Mouse (Mus musculus): Measurements from ENCODE around the gene Hoxa5. TPM values are rescaled to one million over a fixed set of nuclear protein-coding genes. Genes with fewer than 3 reads are reported as not detected.

The Hoxa5 gene
- polyA plus RNA-seq, 1 experiment from 2014 or later, result 14.8 TPM

DNA sequence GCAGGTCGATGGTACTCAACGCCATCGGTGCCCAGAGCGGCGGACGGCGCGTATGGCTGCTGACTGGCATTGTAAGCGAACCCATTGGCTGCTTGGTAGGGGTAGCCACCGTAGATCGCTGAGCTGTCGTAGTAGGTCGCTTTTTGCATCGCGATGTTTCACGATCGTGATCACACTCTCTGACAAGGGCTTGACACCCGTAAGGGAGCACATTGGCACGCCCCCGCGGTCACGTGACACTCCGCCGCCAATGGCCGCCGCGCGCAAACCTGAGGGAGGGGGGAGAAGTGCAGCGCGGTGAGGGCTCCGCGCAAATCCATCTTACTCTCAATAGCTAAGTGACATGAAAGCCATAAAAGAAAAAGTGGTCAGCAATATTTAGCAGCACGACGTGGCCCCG is 31.9 kb downstream of the Hoxa5 start:
- no peak for TF ChIP-seq CTCF (IDR thresholded peaks at IDR 0.05; ENCODE audit: low read depth)
- Histone ChIP-seq H3K4me3 (ENCODE audit: low read depth, low read length) (peak overlapping the region; percentile 20), H3K27me3 (replicated peaks; ENCODE audit: control insufficient read depth, insufficient read depth, low read length) (peaks cover 17% of the 10 kb centered on the region; the same call in 1 of the 2 replicates), H3K27ac (ENCODE audit: low read depth, low read length) (peak overlapping the region; percentile 66), H3K4me1 (replicated peaks; ENCODE audit: control insufficient read depth, insufficient read depth, low read length) (no peaks in the 10 kb centered on the region), H3K9me3 (ENCODE audit: control insufficient read depth) (no peaks in the 10 kb centered on the region), H3K36me3 (ENCODE audit: control insufficient read depth, insufficient read depth) (no peaks in the 10 kb centered on the region; the same call in 1 of the 2 replicates), H3K4me2 (replicated peaks; ENCODE audit: low read depth) (peak overlapping the region; percentile 62), H3K9ac (ENCODE audit: low read depth, low read length) (peak overlapping the region; percentile 38; the same call in 1 of the 2 replicates)
- peak; percentile 63 for ATAC-seq
- WGBS, result 5% methylated on average over 35 of the region's 35 CpGs

DNA sequence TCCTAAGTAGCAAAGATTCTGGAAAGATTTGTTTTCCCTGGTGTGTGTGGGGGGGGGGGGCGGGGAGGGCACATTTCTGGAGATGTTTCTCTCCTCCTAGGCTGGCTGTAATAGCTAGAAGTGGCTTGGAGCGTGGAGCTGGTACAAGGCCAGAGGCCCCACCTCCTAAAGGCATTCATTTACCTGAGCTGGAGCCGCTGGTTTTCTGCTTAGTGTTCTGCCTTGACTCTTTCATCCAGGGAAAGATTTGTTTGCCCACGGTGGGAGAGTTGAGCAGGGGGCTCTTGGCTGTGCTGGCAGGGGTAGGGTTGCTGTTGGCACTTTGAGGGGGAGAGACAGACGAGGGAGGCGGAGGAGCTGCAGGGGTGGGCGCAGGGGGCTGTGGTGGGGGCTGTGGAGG is 32.4 kb downstream of the Hoxa5 start:
- 31% methylated on average over 7 of the region's 7 CpGs for WGBS
- H3K9ac ChIP-seq (ENCODE audit: low read depth, low read length), result no peak overlapping the region

DNA sequence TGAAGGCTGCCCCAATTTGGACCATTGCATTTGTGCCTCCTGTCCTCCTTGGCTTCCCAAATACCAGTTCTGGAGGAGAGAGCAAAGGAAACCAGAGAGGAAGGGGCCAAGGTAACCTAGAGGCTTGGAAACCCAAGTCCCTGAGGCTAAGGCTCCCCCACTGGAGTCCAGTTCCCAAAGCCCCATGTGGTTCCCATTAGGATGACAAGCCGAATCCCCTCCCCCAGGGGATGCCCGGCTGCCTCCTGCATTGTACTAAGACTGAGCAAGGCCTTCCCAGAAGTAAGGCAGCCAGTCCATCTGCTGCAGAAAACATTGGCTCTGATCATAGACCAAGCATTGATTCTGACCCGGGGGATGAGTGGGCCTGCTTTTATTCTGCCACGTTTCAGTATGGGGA is 33.1 kb downstream of the Hoxa5 start:
- 0 out of 2 replicates have a peak overlapping the region, but pooled peaks have one; percentile 37 for H3K27ac ChIP-seq (ENCODE audit: low read depth, low read length)
- H3K4me2 ChIP-seq (replicated peaks; ENCODE audit: low read depth), result peak overlapping the region; percentile 49
- no peaks in the 10 kb centered on the region for H3K9me3 ChIP-seq (ENCODE audit: control insufficient read depth)
- H3K27me3 ChIP-seq (replicated peaks; ENCODE audit: control insufficient read depth, insufficient read depth, low read length), result peaks cover 17% of the 10 kb centered on the region
- WGBS, result 66% methylated on average over 4 of the region's 4 CpGs
- TF ChIP-seq CTCF (IDR thresholded peaks at IDR 0.05; ENCODE audit: low read depth), result no peak
- H3K4me3 ChIP-seq (ENCODE audit: low read depth, low read length), result no peak overlapping the region
- H3K36me3 ChIP-seq (ENCODE audit: control insufficient read depth, insufficient read depth), result no peaks in the 10 kb centered on the region; the same call in 1 of the 2 replicates
- no peak overlapping the region for H3K9ac ChIP-seq (ENCODE audit: low read depth, low read length)
- no peak for ATAC-seq
- no peaks in the 10 kb centered on the region for H3K4me1 ChIP-seq (replicated peaks; ENCODE audit: control insufficient read depth, insufficient read depth, low read length)

More for the DNA sequence above, 32.4 kb downstream of the Hoxa5 start:
- peak overlapping the region; percentile 64 for H3K27ac ChIP-seq (ENCODE audit: low read depth, low read length)
- no peaks in the 10 kb centered on the region; the same call in 1 of the 2 replicates for H3K36me3 ChIP-seq (ENCODE audit: control insufficient read depth, insufficient read depth)
- TF ChIP-seq CTCF (IDR thresholded peaks at IDR 0.05; ENCODE audit: low read depth), result no peak
- peak overlapping the region; percentile 62 for H3K4me2 ChIP-seq (replicated peaks; ENCODE audit: low read depth)
- H3K9me3 ChIP-seq (ENCODE audit: control insufficient read depth), result no peaks in the 10 kb centered on the region
- H3K4me1 ChIP-seq (replicated peaks; ENCODE audit: control insufficient read depth, insufficient read depth, low read length), result no peaks in the 10 kb centered on the region
- peak overlapping the region; percentile 20; the same call in 1 of the 2 replicates for H3K4me3 ChIP-seq (ENCODE audit: low read depth, low read length)
- no peak for ATAC-seq
- peaks cover 17% of the 10 kb centered on the region for H3K27me3 ChIP-seq (replicated peaks; ENCODE audit: control insufficient read depth, insufficient read depth, low read length)

DNA sequence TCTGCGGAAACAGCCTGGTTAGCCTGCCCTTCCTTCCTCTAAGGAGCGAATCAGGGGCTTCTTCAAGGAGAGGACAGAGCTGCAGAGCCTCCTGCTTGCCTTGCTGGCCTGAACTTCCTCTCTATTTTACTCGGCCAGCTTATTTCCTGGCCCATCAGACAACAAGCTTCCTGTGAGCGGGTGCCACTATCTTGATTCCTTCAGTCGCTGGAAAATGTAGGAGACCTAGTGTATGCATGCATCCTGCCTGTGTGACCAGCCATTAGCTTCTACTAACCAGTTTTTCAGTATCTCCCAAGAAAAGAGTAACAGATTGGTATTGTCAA is 33.5 kb downstream of the Hoxa5 start:
- no peak for TF ChIP-seq CTCF (IDR thresholded peaks at IDR 0.05; ENCODE audit: low read depth)
- Histone ChIP-seq H3K4me3 (ENCODE audit: low read depth, low read length) (no peak overlapping the region), H3K27me3 (replicated peaks; ENCODE audit: control insufficient read depth, insufficient read depth, low read length) (peaks cover 20% of the 10 kb centered on the region), H3K9ac (ENCODE audit: low read depth, low read length) (0 out of 2 replicates have a peak overlapping the region, but pooled peaks have one; percentile 32), H3K36me3 (ENCODE audit: control insufficient read depth, insufficient read depth) (no peaks in the 10 kb centered on the region; the same call in 1 of the 2 replicates), H3K4me1 (replicated peaks; ENCODE audit: control insufficient read depth, insufficient read depth, low read length) (no peaks in the 10 kb centered on the region), H3K27ac (ENCODE audit: low read depth, low read length) (peak overlapping the region; percentile 37; the same call in 1 of the 2 replicates), H3K4me2 (replicated peaks; ENCODE audit: low read depth) (peak overlapping the region; percentile 49), H3K9me3 (ENCODE audit: control insufficient read depth) (no peaks in the 10 kb centered on the region)
- WGBS, result 71% methylated on average over 5 of the region's 5 CpGs
- no peak for ATAC-seq

DNA sequence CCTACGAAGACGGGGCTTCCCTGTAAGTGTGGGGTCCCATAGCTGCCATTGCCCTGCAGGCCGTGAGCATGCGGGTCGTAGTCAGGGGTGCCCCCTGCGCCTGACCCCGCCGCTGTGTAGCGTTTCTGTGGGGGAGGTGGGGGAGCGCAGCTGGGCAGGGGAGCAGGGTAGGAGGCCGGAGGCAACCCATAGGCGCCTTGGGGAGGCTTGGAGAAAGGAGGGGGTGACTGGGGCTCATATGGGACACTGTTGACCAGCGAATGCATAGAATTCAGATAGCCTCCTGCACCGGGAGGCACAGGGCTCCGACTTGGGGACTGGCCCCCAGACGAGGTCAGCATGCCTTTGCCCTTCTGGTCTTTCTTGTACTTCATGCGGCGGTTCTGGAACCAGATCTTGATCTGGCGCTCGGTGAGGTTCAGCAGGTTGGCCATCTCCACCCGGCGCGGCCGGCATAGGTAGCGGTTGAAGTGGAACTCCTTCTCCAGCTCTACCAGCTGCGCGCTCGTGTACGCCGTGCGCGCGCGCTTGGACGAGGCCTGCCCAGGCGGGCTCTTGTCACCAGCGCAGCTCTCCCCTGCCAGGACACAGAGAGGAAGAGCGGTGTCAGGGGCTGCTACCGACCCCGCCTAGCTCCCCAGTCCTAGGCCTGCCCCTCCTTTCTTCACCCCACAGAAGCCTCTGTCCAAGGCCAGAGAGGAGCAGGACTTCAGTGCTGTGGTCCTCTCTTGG is 34.1 kb downstream of the Hoxa5 start:
- H3K4me1 ChIP-seq (replicated peaks; ENCODE audit: control insufficient read depth, insufficient read depth, low read length), result no peaks in the 10 kb centered on the region
- H3K9ac ChIP-seq (ENCODE audit: low read depth, low read length), result peak overlapping the region; percentile 32; the same call in 1 of the 2 replicates
- ATAC-seq, result no peak
- no peak overlapping the region for H3K4me3 ChIP-seq (ENCODE audit: low read depth, low read length)
- WGBS, result 60% methylated on average over 39 of the region's 40 CpGs
- no peaks in the 10 kb centered on the region for H3K9me3 ChIP-seq (ENCODE audit: control insufficient read depth)
- H3K27ac ChIP-seq (ENCODE audit: low read depth, low read length), result peak overlapping the region; percentile 37
- H3K36me3 ChIP-seq (ENCODE audit: control insufficient read depth, insufficient read depth), result no peaks in the 10 kb centered on the region; the same call in 1 of the 2 replicates
- peaks cover 21% of the 10 kb centered on the region for H3K27me3 ChIP-seq (replicated peaks; ENCODE audit: control insufficient read depth, insufficient read depth, low read length)
- TF ChIP-seq CTCF (IDR thresholded peaks at IDR 0.05; ENCODE audit: low read depth), result no peak
- peak overlapping the region; percentile 49 for H3K4me2 ChIP-seq (replicated peaks; ENCODE audit: low read depth)

DNA sequence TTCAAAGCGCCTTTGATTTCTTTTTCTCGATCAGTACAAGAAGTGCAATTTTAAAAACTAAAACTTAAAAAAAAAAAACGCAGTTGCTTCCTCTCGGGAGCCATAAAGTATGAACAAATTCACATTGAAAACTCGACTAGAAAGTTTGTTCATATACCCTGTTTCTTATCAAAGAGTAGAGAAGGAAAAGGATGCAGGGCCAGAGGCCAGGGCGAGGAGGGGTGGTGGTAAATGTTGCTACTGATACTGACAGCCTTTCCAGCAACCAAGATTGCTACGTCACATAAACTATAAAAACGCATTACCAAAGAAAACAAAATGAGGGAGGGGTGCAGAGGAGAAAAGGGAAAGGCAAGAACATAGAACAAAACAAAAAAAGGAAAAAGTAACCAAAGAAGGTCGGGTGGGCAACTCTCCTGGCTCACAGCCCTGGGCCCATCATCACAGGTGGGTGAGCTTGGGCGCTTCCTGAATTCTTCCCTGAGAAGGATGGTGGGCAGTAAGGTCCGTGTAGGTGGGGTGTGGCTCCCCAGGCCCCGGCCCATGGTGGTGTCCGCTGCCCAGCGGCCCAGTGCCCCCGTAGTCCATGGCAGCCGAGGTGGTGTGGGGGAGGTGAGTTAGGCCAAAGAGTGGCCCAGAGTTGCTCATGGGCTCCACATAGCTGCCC is 34.8 kb downstream of the Hoxa5 start:
- no peaks in the 10 kb centered on the region for H3K4me1 ChIP-seq (replicated peaks; ENCODE audit: control insufficient read depth, insufficient read depth, low read length)
- H3K27ac ChIP-seq (ENCODE audit: low read depth, low read length), result no peak overlapping the region
- no peak overlapping the region for H3K4me3 ChIP-seq (ENCODE audit: low read depth, low read length)
- H3K4me2 ChIP-seq (replicated peaks; ENCODE audit: low read depth), result peak overlapping the region; percentile 49
- no peaks in the 10 kb centered on the region; the same call in 1 of the 2 replicates for H3K36me3 ChIP-seq (ENCODE audit: control insufficient read depth, insufficient read depth)
- peaks cover 21% of the 10 kb centered on the region for H3K27me3 ChIP-seq (replicated peaks; ENCODE audit: control insufficient read depth, insufficient read depth, low read length)
- WGBS, result 61% methylated on average over 16 of the region's 16 CpGs
- no peak for ATAC-seq
- no peaks in the 10 kb centered on the region for H3K9me3 ChIP-seq (ENCODE audit: control insufficient read depth)
- no peak overlapping the region for H3K9ac ChIP-seq (ENCODE audit: low read depth, low read length)
- TF ChIP-seq CTCF (IDR thresholded peaks at IDR 0.05; ENCODE audit: low read depth), result no peak

All from intestine, postnatal 0 days (tissue).